Mouse (Mus musculus): ENCODE results near the gene Dpy30. TPM values are rescaled to one million over a fixed set of nuclear protein-coding genes. Genes with fewer than 3 reads are reported as not detected.
A peak's percentile ranks its signal among the peaks of the same experiment; 100 is the strongest.

The Dpy30 gene
- total RNA-seq, 4 experiments from 2014 or later = 37.8 to 53.1 (median 42.6) TPM

- DNase-seq (ENCODE audit: low spot score) = peak; percentile 69
Measured at GRCm38 (mm10) chr17:74295026-74295970, 28.4 kb downstream of the Dpy30 start, which contains the start of gene Memo1. Gene Memo1 (minus strand): TSS chr17:74295521.

GRCm38 (mm10) chr17:74294426-74295025 is 29.2 kb downstream of the Dpy30 start:
- peak; percentile 75 for DNase-seq (ENCODE audit: low spot score)

GRCm38 (mm10) chr17:74293687-74294425 is 29.9 kb downstream of the Dpy30 start:
- DNase-seq (ENCODE audit: low spot score) = peak; percentile 25

- no peak for DNase-seq (ENCODE audit: low spot score)
Measured at GRCm38 (mm10) chr17:74291640-74292361, 31.9 kb downstream of the Dpy30 start.

- DNase-seq (ENCODE audit: low spot score) = no peak
Measured at GRCm38 (mm10) chr17:74290869-74291268, 32.9 kb downstream of the Dpy30 start.

- DNase-seq (ENCODE audit: low spot score) = no peak
Measured at GRCm38 (mm10) chr17:74290198-74290597, 33.5 kb downstream of the Dpy30 start.

GRCm38 (mm10) chr17:74288626-74289025 is 35.1 kb downstream of the Dpy30 start:
- DNase-seq (ENCODE audit: low spot score) = no peak

- no peak for DNase-seq (ENCODE audit: low spot score)
Measured at GRCm38 (mm10) chr17:74286140-74286730, 37.5 kb downstream of the Dpy30 start.

GRCm38 (mm10) chr17:74285730-74286129 is 38.0 kb downstream of the Dpy30 start:
- DNase-seq (ENCODE audit: low spot score) = no peak

- DNase-seq (ENCODE audit: low spot score) = no peak
Measured at GRCm38 (mm10) chr17:74284397-74285115, 39.2 kb downstream of the Dpy30 start.

GRCm38 (mm10) chr17:74282024-74282423 is 41.7 kb downstream of the Dpy30 start:
- no peak for DNase-seq (ENCODE audit: low spot score)

GRCm38 (mm10) chr17:74278966-74279869 is 44.5 kb downstream of the Dpy30 start:
- DNase-seq (ENCODE audit: low spot score) = no peak

- no peak for DNase-seq (ENCODE audit: low spot score)
Measured at GRCm38 (mm10) chr17:74274471-74274870, 49.3 kb downstream of the Dpy30 start.

- no peak for DNase-seq (ENCODE audit: low spot score)
Measured at GRCm38 (mm10) chr17:74272683-74273205, 51.0 kb downstream of the Dpy30 start.

- DNase-seq (ENCODE audit: low spot score) = no peak
Measured at GRCm38 (mm10) chr17:74271541-74272268, 52.0 kb downstream of the Dpy30 start.

- no peak for DNase-seq (ENCODE audit: low spot score)
Measured at GRCm38 (mm10) chr17:74270205-74270604, 53.5 kb downstream of the Dpy30 start.

GRCm38 (mm10) chr17:74267415-74268180 is 56.1 kb downstream of the Dpy30 start:
- no peak for DNase-seq (ENCODE audit: low spot score)
